Mouse (Mus musculus): ENCODE measurements around the gene Tram2. TPM values are rescaled to one million over a fixed set of nuclear protein-coding genes. Genes with fewer than 3 reads are reported as not detected.
A peak's percentile ranks its signal among the peaks of the same experiment; 100 is the strongest.

Gene Tram2
- polyA plus RNA-seq, 1 experiment = 7.8 TPM

DNA sequence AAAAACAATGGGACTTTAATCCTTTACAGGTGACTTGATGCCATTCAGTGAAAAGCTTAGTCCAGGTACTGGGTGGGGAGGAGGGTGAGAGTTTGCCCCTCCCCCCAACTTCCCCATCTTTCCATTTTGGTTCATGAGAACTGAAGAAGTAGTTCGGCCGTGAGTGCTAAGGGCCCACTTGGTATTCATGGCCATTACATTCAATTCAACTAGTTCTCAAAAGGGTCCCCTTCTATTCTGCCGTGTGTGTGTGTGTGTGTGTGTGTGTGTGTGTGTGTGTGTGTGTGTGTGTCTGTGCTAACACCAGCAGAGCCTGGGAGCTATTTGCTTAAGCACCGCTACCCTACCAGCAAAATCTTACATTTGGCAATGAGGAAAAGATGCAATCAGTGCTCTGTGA, 94.4 kb downstream of the Tram2 start:
- TF ChIP-seq POLR2A (IDR thresholded peaks at IDR 0.05; ENCODE audit: borderline replicate concordance, low read depth, low read length) = no peak
- no peak for TF ChIP-seq CTCF (IDR thresholded peaks at IDR 0.05; ENCODE audit: low read depth, low read length)
- Histone ChIP-seq H3K27ac (ENCODE audit: insufficient read depth, low read depth, low read length) (no peak overlapping the region), H3K4me1 (ENCODE audit: control insufficient read depth, insufficient read depth, low read length) (peaks cover 5% of the 10 kb centered on the region; the same call in 1 of the 2 replicates)

DNA sequence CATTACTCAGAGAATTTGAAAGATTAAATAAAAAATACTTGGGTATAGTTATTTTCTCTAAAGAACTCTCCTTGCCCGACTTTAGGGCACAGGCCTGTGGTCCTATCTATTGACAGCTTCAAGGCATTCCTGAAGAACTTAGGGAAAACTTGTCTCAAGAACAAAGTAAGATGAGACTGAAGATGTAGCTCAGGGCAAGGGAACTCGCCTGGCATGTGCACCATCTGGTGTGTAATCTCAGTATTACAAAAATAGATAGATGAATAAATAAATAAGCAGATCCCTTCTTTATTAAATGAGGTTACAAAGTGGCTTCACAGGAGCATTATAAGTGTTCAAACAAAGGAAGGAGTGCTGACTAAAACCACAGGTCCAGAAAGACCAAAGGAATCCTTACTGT, 94.9 kb downstream of the Tram2 start:
- H3K4me3 ChIP-seq (ENCODE audit: insufficient read depth, low read length) = no peak overlapping the region
- H3K4me1 ChIP-seq (ENCODE audit: control insufficient read depth, insufficient read depth, low read length) = peaks cover under 1% of the 10 kb centered on the region; the same call in 1 of the 2 replicates
- H3K27ac ChIP-seq (ENCODE audit: insufficient read depth, low read depth, low read length) = no peak overlapping the region
- TF ChIP-seq POLR2A (IDR thresholded peaks at IDR 0.05; ENCODE audit: borderline replicate concordance, low read depth, low read length) (no peak), CTCF (IDR thresholded peaks at IDR 0.05; ENCODE audit: low read depth, low read length) (no peak)

More for the DNA sequence above, 94.4 kb downstream of the Tram2 start:
- H3K4me3 ChIP-seq (ENCODE audit: insufficient read depth, low read length) = no peak overlapping the region

DNA sequence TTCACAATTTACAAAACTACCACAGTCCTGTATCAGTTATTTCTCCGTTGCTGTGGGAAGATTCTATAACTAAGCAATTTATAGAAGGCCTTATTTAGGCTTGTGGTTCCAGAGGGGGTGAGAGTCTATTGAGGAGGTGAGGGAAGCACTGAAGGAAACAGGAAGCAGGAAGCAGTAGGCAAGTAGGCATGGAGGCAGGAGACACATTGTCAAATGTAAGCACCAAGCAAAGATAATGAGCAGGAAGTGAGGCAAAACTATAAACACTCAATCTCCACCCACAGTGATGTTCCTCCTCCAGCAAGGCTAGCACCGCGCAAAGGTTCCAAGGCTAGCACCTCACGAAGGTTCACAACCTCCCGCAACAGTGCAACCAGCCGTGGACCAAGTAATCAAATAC, 97.3 kb downstream of the Tram2 start:
- Histone ChIP-seq H3K27ac (ENCODE audit: insufficient read depth, low read depth, low read length) (no peak overlapping the region), H3K4me3 (ENCODE audit: insufficient read depth, low read length) (no peak overlapping the region), H3K4me1 (ENCODE audit: control insufficient read depth, insufficient read depth, low read length) (no peaks in the 10 kb centered on the region; the same call in 1 of the 2 replicates)
- TF ChIP-seq CTCF (IDR thresholded peaks at IDR 0.05; ENCODE audit: low read depth, low read length) = no peak
- TF ChIP-seq POLR2A (IDR thresholded peaks at IDR 0.05; ENCODE audit: borderline replicate concordance, low read depth, low read length) = no peak

DNA sequence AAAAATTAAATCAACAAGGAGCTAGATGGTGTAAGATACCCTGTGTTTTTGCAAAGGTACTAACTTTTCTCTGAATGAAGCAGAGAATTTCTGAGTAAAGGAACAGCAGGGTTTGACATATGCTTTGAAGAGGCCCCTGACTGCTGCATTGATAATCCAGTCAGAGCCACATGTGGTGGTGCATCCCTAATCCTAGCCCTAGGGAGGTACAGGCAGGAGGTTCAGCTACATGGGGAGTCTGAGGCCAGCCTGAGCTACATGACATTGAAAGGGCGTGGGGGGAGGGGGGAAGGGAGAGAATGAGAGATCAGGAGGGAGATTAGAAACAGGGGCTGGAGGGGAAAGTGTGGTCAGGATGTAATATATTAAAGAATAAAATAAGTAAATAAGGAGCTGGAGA, 98.5 kb downstream of the Tram2 start:
- Histone ChIP-seq H3K27ac (ENCODE audit: insufficient read depth, low read depth, low read length) (no peak overlapping the region), H3K4me3 (ENCODE audit: insufficient read depth, low read length) (no peak overlapping the region), H3K4me1 (ENCODE audit: control insufficient read depth, insufficient read depth, low read length) (no peaks in the 10 kb centered on the region; the same call in 1 of the 2 replicates)
- no peak for TF ChIP-seq POLR2A (IDR thresholded peaks at IDR 0.05; ENCODE audit: borderline replicate concordance, low read depth, low read length)
- no peak for TF ChIP-seq CTCF (IDR thresholded peaks at IDR 0.05; ENCODE audit: low read depth, low read length)

DNA sequence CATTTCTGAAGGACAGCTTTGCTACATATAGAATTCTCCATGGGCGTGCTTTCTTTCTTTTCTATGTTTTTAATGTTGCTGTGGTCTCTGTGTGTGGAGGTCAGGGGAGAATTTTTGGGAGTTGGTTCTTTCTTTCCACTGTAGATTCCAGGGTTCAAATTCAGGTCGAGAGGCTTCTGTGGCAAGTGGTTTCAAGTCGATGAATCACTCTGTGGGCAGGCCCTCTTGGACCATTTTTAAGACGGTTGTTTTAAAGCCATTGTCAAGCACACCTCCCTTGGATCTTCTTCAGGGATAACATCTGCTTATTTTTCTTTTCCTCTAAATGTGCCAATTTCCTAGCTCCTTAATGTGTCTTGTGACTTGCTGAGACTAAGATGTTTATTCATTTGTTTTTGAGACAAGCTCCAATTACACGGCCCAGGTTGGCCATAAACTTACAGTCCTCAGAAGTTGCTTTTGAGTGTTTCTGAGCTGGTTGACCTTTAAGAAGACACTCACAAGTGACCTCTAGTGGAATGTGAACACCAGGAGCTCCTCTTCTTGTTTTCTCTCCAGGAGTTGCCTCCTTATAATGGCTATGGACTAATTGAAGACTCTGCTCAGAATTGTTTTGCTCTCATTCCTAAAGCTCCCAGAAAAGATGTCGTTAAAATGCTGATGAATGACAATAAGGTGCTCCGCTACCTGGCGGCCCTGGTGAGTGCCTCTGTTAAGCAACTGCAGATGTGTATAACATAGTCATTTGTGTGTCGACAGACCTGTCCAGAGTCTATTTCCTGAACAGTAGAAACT, 104.5 kb downstream of the Tram2 start:
- Histone ChIP-seq H3K27ac (ENCODE audit: insufficient read depth, low read depth, low read length) (no peak overlapping the region), H3K4me3 (ENCODE audit: insufficient read depth, low read length) (no peak overlapping the region), H3K4me1 (ENCODE audit: control insufficient read depth, insufficient read depth, low read length) (no peaks in the 10 kb centered on the region)
- TF ChIP-seq POLR2A (IDR thresholded peaks at IDR 0.05; ENCODE audit: borderline replicate concordance, low read depth, low read length) (no peak), CTCF (IDR thresholded peaks at IDR 0.05; ENCODE audit: low read depth, low read length) (no peak)

DNA sequence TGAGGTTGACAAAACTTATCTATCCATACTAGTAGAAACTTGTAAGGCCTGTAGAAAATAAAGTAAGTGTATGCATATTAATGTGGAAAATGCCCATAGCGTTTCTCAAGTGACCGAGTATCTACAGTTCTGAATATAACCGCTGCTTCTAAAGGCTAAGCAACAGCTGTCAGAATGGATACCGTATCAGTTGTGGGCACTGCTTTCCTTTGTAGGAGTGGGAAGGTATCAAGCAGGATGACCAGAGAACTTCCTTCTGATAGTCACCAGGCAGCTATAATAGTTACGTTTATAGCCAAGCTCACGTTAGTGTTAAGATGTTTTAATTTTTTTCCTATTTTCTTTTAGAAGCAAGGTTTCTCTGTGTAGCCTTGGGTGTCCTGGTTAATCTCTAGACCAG, 105.6 kb downstream of the Tram2 start:
- Histone ChIP-seq H3K27ac (ENCODE audit: insufficient read depth, low read depth, low read length) (no peak overlapping the region), H3K4me3 (ENCODE audit: insufficient read depth, low read length) (no peak overlapping the region), H3K4me1 (ENCODE audit: control insufficient read depth, insufficient read depth, low read length) (no peaks in the 10 kb centered on the region)
- TF ChIP-seq CTCF (IDR thresholded peaks at IDR 0.05; ENCODE audit: low read depth, low read length) (no peak), POLR2A (IDR thresholded peaks at IDR 0.05; ENCODE audit: borderline replicate concordance, low read depth, low read length) (no peak)

DNA sequence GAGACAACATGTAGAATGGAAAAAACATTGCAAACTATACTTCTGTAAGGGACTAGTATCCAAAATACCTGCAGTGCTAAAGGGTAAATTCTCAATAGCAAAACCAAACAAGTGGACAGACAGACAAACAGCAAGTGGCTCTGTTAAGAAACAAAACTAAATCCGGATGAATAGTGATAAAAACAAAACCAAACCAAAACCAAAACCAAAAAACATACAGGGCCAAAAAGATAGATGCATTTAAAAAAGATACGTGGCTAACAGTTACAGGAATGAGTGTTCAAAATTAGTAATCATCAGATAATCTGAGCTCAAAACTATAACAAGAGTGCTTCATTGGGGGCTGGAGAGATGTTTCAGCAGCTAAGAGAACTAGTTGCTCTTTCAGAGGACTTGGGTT, 109.4 kb downstream of the Tram2 start:
- Histone ChIP-seq H3K27ac (ENCODE audit: insufficient read depth, low read depth, low read length) (no peak overlapping the region), H3K4me1 (ENCODE audit: control insufficient read depth, insufficient read depth, low read length) (no peaks in the 10 kb centered on the region)
- TF ChIP-seq CTCF (IDR thresholded peaks at IDR 0.05; ENCODE audit: low read depth, low read length) (no peak), POLR2A (IDR thresholded peaks at IDR 0.05; ENCODE audit: borderline replicate concordance, low read depth, low read length) (no peak)

DNA sequence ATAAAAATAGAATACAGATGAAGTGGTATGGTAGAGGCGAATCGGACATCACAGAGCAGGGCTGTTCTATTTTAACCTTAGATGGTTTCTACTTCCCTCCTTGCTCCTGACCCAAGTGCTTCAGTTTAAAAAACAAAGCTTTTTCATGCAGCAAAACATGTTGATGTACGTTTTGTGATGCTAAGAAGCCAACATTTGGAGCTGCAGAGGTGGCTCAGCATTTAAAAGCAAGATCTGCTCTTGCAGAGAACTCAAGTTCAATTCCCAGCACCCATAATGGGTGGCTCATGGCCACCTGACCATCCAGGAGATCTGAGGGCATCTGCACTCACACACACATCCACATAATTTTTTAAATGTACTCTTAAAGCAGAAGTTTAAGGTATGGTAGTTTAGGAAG, 124.2 kb downstream of the Tram2 start:
- no peak overlapping the region for H3K27ac ChIP-seq (ENCODE audit: insufficient read depth, low read depth, low read length)
- TF ChIP-seq POLR2A (IDR thresholded peaks at IDR 0.05; ENCODE audit: borderline replicate concordance, low read depth, low read length) = no peak
- no peak for TF ChIP-seq CTCF (IDR thresholded peaks at IDR 0.05; ENCODE audit: low read depth, low read length)
- H3K4me3 ChIP-seq (ENCODE audit: insufficient read depth, low read length) = no peak overlapping the region
- 0 out of 2 replicates have a peak, but pooled peaks cover 3% of the 10 kb centered on the region for H3K4me1 ChIP-seq (ENCODE audit: control insufficient read depth, insufficient read depth, low read length)

More for the DNA sequence above, 109.4 kb downstream of the Tram2 start:
- no peak overlapping the region for H3K4me3 ChIP-seq (ENCODE audit: insufficient read depth, low read length)

DNA sequence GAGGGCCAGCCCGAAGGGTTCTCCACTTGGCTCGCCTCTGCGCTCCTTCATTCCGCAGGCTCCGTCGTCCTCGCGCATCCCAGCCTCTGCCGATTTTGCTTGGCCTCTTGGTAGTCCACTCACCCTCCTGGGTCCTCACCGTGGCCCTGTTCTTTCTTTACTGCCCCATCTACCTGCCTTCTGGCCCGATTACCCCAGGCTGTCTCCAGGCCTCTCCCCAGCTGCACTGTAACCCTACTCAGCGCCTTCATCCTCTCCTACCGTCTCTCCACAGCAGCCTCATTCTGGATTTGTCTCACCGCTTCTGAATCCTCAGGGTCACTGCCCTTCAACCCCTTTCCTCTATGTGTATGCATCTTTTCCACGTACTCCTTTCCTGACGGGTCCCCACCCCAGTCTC, 127.2 kb downstream of the Tram2 start:
- H3K4me1 ChIP-seq (ENCODE audit: control insufficient read depth, insufficient read depth, low read length) = 0 out of 2 replicates have a peak, but pooled peaks cover 3% of the 10 kb centered on the region
- TF ChIP-seq POLR2A (IDR thresholded peaks at IDR 0.05; ENCODE audit: borderline replicate concordance, low read depth, low read length) = no peak
- TF ChIP-seq CTCF (IDR thresholded peaks at IDR 0.05; ENCODE audit: low read depth, low read length) = no peak
- H3K4me3 ChIP-seq (ENCODE audit: insufficient read depth, low read length) = peak overlapping the region; percentile 45
- no peak overlapping the region for H3K27ac ChIP-seq (ENCODE audit: insufficient read depth, low read depth, low read length)

DNA sequence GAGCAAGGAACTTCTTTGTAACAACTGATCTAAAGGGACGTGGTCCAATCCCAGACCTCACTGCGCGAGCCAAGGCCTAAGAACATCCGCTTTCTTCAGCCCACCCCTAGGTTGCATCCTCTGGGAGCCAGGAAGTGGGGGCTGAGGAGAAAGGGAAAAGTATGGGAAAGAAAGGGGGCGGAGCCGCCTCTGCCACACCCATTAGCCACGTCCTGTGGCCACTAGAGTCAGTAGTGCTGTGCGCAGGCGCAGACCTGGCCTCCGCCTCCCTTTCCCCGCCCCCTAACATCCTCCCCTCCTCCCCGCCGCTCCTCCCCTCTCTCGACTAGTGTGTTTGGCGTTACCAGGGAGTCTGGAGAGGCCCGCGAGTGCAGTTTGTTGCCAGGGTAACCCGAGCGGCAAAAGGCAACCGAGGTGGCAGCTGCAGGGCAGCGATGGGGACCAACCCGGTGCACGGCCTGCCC, 127.7 kb downstream of the Tram2 start, which contains the start of gene Efhc1:
Gene Efhc1 (plus strand): TSS at position 327 of the 464 bp plus-strand sequence.
- Histone ChIP-seq H3K27ac (ENCODE audit: insufficient read depth, low read depth, low read length) (no peak within 1 kb of the TSS), H3K4me1 (ENCODE audit: control insufficient read depth, insufficient read depth, low read length) (0 out of 2 replicates have a peak, but pooled peaks cover 3% of the 10 kb centered on the region), H3K4me3 (ENCODE audit: insufficient read depth, low read length) (peak within 1 kb of the TSS; percentile 45)
- TF ChIP-seq POLR2A (IDR thresholded peaks at IDR 0.05; ENCODE audit: borderline replicate concordance, low read depth, low read length) (no peak), CTCF (IDR thresholded peaks at IDR 0.05; ENCODE audit: low read depth, low read length) (no peak)

Other genes starting within 250 kb of the Tram2 start
- gene Paqr8, start 188.6 kb downstream of the Tram2 start, polyA plus RNA-seq (2012; ENCODE audit: insufficient read depth, insufficient read length, missing spikeins) = 0.86 and 0.93 TPM in 2 replicates
- gene Efhc1, start 127.6 kb downstream of the Tram2 start, polyA plus RNA-seq (2012; ENCODE audit: insufficient read depth, insufficient read length, missing spikeins) = 1.4 and 1.7 TPM in 2 replicates
- 2.6 and 3.5 TPM in 2 replicates for gene Tmem14a, start 139.3 kb upstream of the Tram2 start, polyA plus RNA-seq (2012; ENCODE audit: insufficient read depth, insufficient read length, missing spikeins)
- gene Gsta3, start 161.4 kb upstream of the Tram2 start, polyA plus RNA-seq (2012; ENCODE audit: insufficient read depth, insufficient read length, missing spikeins) = 3.5 and 4.8 TPM in 2 replicates